Mouse (Mus musculus): ENCODE results near the gene Errfi1.
"Not testable (repeated sequence)": the region's sequence is repeated elsewhere in the genome, so short reads cannot be mapped to it uniquely, and the experiment has no call there.

The Errfi1 gene

DNA sequence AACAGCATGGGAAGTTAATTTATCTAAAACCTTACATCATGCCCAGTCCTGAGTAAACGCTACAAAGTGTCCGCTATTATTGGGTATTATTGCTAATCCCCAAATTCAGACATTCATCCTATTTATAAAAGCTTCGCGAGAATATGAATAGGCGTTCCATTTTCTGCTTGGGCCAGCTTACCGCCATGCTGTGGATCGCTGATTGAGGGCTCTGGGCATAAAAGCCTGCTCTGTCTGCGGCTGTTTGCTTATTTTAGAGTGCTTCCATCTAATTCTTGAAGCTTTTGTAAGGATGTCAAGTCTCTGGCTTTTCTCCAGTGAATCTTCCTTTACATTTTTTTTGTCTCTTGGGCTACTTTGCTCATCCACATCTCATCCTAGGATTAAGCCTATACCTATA, 7.4 kb upstream of the Errfi1 start:
- no peak for DNase-seq (ENCODE audit: low read depth, low spot score)

GRCm38 (mm10) chr4:150849964-150850363, 3.8 kb upstream of the Errfi1 start:
- DNase-seq (ENCODE audit: low read depth, low spot score): no peak

DNA sequence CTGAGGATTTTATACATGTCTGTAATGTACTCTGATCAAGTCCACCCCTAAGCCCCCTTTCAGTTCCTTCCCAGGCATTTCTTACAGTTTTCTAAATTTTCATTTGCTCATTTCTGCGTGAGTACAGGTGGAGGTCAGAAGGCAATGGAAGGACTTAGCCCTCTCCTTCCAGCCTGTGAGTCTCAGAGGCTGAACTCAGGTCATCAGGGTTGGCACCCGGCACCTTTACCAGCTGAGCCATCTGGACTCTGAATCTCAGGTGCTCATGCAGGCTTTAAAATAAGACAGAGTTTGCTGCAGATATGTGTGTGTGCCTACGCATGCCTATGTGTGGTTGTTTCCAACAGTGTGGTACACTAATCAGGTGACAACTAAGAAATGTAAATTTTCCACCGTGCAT, 2.8 kb upstream of the Errfi1 start:
- DNase-seq (ENCODE audit: low read depth, low spot score): no peak

- no peak for DNase-seq (ENCODE audit: low read depth, low spot score)
Measured at GRCm38 (mm10) chr4:150852045-150852444, 1.7 kb upstream of the Errfi1 start.

DNA sequence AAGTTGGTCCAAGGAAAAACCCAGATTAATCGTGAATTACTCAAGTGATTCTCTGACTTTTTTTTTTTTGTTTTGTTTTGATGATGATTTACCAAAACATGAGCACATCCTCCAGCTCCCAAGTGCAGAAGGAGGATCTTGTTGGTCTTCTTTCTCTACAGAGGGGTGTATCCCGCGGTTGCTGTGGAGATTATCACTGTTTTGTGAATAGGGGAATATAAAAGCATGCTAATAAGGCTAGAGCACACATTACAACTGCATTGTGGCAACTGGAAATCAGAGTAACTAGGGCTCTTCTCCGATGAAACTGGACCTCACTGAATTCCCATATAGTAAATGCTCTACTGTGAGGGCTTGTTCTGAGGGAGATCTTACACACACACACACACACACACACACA, 1.2 kb upstream of the Errfi1 start:
- no peak for DNase-seq (ENCODE audit: low read depth, low spot score)

DNA sequence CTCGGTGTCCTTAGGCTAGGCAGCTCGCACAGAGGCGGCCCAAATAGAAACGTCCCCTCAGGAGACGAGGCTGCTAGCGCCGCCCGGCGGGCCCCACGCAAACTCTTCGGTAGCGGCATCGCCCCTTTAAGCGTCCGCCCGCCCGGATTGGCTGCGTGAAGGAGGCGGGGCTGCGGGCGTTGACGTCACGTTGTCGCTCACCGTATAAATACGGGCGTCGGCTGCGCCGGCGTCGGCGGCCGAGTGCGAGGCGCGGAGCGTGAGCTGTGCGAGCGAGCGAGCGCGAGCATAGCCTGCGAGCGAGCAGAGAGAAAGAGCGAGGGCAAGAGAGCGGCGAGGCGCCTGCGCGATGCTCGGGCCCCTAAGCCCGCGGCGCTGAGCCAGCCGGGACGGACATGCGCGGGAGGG, 1.1 kb downstream of the Errfi1 start:
- DNase-seq (ENCODE audit: low read depth, low spot score): peak; percentile 95

GRCm38 (mm10) chr4:150855346-150855745, 1.6 kb downstream of the Errfi1 start:
- DNase-seq (ENCODE audit: low read depth, low spot score): no peak

DNA sequence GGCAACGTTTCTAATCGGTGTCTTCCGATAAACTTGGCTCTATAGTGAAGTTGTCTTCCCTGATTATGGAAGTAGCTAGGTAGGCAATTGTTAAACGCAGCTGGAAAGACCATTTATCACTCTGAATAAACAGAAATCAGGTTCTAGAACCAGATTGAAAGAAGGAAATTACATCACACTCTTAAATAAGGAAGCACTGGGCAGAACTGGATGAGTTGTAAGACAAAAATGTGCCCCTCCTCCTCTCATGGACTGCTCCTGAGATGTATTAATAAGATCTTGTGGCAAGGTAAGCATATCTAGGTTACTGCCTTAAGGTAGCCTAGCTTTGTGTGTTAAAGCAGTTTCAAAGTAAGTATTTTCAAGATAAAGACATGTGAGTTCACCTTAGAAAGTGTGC, 6.8 kb downstream of the Errfi1 start:
- no peak for DNase-seq (ENCODE audit: low read depth, low spot score)

GRCm38 (mm10) chr4:150861161-150861560, 7.4 kb downstream of the Errfi1 start:
- no peak for DNase-seq (ENCODE audit: low read depth, low spot score)

DNA sequence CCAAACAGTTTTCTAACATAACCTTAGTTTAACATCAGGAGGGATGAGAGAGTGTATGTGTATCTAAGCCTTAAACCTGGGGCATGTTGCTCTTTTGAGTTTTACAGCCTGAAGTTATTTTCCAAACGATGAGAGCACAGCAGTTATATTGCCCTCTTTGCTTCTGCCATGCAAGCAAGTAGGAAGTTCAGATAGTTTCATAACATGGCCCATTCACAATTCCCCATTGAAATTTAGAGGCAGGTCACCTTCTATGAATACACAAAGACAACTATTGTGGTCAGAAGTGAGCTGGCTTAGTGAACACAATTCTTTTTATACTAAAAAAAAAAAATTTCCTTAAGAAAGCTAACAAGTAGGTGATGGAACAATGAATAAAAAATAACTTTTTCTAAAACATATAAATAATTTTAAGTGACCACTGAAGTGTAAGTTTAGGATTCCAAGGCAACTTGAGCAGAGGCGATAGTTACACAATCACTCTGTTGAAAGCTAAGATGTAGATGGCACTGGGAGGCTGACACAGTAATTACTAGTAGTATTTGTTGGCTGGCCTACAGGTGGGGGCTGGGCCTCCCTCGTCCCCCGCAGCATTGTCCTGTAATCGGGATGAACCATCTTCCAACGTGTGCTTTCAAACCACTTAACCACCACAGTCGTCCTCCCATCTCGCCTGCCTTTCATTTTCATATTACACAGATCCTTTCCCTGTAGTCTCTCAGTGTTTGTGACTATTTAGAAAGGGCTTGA, 9.1 kb downstream of the Errfi1 start:
- DNase-seq (ENCODE audit: low read depth, low spot score): no peak

- peak; percentile 41 for DNase-seq (ENCODE audit: low read depth, low spot score)
Measured at GRCm38 (mm10) chr4:150865371-150865770, 11.7 kb downstream of the Errfi1 start.

DNA sequence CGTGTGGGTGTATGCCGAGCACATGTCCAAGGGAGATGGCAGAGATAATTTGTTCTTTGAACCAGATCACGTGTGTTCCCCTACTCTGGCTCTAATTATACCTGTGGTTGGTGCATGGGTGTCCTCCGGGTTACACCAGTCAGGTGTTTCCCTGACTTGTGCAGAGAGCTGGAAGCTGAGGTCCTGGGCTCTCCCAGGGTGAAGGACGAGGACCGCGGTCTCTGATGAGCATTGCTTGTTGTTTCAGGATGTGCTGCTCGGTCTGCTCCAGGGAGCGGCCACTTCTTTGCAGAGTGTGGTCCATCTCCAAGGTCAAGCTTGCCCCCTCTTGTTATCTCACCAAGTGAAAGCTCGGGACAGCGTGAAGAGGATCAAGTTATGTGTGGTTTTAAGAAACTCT, 12.3 kb downstream of the Errfi1 start:
- DNase-seq (ENCODE audit: low read depth, low spot score): no peak

DNA sequence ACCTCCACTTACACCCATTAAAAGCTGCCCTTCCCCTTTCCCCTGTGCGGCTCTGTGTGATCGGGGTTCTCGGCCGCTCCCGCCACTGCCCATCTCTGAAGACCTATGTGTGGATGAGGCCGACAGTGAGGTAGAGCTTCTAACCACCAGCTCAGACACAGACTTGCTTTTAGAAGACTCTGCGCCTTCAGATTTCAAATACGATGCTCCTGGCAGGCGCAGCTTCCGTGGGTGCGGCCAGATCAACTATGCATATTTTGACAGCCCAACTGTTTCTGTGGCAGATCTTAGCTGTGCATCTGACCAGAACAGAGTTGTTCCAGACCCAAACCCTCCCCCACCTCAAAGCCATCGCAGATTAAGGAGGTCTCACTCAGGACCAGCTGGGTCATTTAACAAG, 12.8 kb downstream of the Errfi1 start:
- no peak for DNase-seq (ENCODE audit: low read depth, low spot score)

GRCm38 (mm10) chr4:150868161-150868560, 14.4 kb downstream of the Errfi1 start:
- DNase-seq (ENCODE audit: low read depth, low spot score): no peak

DNA sequence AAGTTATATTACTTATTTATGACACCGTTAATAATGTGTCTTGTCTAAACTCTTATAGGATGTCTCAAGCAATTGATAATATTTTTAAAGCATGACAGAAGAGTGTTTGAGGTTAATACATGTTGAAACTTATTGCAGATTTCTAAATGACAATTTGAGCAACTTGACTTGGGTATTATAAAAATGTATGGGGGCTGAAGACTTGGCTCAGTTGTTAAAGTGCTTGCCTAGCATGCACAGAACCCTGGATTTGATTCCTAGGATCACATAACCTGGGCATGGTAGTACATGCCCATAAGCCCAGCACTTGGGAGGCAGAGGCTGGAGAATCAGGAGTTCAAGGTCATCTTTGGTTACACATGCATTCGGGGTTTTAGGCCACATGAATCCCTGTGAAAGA, 15.1 kb downstream of the Errfi1 start:
- DNase-seq (ENCODE audit: low read depth, low spot score): no peak

GRCm38 (mm10) chr4:150869276-150870197, 15.8 kb downstream of the Errfi1 start:
- DNase-seq (ENCODE audit: low read depth, low spot score): no peak

DNA sequence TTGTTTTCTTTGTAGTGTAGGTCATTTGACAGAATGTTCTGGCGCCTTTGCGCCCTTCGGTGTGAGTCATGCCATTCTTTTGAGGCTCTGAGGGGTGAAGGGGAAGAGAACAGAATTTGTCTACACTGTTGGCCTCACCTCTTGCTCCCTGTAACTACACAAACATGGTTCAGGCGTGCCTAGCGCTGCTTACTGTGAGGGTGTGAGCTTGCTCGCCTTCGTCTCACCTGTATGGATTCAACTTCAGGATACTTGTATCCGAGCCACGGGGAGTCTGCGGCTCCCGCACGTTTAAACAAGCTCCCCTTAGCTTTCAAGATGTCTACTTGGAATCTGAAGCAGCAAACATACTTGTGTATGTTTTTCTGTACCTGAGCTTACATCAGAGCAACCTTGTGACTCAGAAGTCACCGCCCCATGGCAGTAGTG, 17.3 kb downstream of the Errfi1 start:
- DNase-seq (ENCODE audit: low read depth, low spot score): no peak

DNA sequence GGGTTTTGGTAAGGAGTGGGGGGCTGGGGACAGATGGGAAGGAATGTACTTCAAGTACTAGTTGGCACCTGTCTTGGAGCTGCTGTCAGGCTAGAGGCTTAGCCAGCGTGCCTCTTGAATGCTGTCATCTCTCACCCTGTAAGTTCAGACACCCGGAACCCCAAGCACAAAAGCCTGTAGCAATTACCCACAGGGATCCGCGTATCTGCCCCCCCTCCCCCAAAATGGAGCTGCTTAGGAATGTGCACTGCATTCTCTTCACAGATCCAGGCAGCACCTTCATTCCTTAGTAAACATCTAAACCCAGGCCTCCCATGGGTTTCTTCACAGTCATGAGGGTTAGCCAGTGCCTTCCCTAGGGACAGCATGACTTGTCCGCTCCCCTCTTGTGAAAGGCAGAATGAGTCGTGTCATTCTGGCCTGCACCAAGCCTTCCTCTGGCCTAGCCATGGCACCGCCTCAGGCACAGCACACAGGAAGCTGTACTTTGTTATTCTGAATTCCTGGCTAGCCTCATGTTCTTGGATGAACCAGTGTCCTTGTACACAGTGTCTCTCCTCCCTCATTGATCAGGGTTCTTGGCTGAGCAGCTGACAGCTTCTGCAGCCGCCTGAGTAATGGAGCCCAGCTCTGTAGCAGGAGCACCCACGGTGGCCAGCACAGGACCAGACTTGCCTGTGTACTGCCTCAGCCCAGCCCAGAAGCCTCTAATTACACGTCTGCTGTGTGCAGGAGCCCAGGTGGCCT, 17.8 kb downstream of the Errfi1 start:
- no peak for DNase-seq (ENCODE audit: low read depth, low spot score)

DNA sequence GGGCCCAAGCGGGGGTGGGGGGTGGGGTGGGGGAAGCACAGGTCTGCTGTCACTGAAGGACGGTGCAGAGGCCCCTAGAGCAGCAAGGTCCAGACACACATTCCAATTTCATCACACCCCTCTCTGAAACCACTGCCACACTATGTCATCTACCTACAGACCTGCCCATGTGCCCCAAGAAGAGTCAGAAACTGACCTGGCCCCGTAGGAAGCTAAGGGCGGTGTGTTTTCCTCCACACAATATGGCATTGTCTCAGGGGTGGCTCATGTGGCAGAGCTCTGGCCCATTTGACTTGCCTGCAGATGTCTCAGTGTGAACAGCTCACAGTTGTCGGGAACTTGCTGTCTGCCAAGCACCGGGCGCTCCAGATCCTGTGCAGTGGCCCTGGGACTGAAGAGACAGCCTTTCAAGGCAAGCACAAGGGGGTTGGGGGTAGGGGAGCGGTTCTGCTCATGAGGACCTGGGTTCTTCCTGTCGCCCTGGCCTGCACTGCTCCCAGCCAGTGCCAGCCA, 18.5 kb downstream of the Errfi1 start:
- DNase-seq (ENCODE audit: low read depth, low spot score): no peak

- no peak for DNase-seq (ENCODE audit: low read depth, low spot score)
Measured at GRCm38 (mm10) chr4:150872681-150873080, 19.0 kb downstream of the Errfi1 start.

DNA sequence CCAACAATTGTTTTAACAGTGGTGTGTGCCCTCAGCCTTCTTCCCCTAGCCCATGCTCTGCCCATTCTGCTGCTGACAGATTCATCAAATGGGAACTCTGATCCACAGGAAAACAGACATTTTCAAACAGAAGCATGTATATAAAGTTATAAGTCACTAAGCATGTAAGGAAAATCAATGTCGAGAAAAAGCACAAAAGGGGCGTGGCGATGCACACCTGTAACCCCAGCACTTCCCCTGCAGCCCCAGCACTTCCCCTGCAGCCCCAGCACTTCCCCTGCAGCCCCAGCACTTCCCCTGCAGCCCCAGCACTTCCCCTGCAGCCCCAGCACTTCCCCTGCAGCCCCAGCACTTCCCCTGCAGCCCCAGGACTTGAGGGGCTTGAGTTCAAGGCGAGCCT, 20.7 kb downstream of the Errfi1 start:
- DNase-seq (ENCODE audit: low read depth, low spot score): not testable (repeated sequence)

DNA sequence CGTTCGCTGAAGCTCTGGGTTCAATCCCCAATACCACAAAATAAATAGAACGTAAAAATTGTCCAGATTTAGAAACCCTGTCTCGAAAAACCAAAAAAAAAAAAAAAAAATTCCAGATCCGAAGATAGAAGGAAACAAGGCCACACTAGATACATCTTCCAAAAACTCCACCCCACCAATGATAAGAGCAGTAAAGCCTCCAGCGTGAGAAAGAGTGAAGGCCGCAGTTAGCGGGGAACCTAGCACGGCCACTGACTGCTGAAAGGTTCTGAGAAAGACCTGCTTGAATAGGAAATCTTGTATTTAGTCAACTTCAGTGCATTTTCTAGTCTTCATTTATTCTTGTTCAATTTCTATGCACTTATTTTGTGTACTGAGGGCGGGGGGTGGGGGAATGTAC, 21.7 kb downstream of the Errfi1 start:
- DNase-seq (ENCODE audit: low read depth, low spot score): no peak

Measured in ES-CJ7 (cell line).